Mouse (Mus musculus) spleen, adult 2 months (tissue): Measurements from ENCODE around the gene Adra2a.

ENCODE experiments used
- CTCF ChIP-seq: fragments of 200-500 bp; IDR thresholded peaks from 2 replicates; pipeline ENCODE4 v1.5.1; 2011; ENCODE audit warnings: mild to moderate bottlenecking, inconsistent platforms; ENCODE audit not compliant: insufficient read depth, insufficient read length, insufficient replicate concordance; ENCODE audit errors: extremely low read depth
- POLR2A ChIP-seq: fragments of 200-500 bp; IDR thresholded peaks from 2 replicates; pipeline ENCODE4 v1.6.1; 2011; ENCODE audit warnings: low read depth, low read length, inconsistent platforms

- TF ChIP-seq CTCF (no peak), POLR2A (no peak)
Observed at GRCm38 (mm10) chr19:53994276-53994675, 49.7 kb upstream of the Adra2a start.
